Mouse (Mus musculus) myocyte (in vitro differentiated cells): ENCODE data around the gene Lgals2.

Experiments
- MYOD1 ChIP-seq, 3 experiments: IDR thresholded peaks; one replicate each; pipeline ENCODE4 v1.6.1; 2011; ENCODE audit warnings: control low read depth in 2 of 3, low read depth in 2 of 3, mild to moderate bottlenecking in 2 of 3, moderate library complexity in 1 of 3; ENCODE audit not compliant: insufficient read length in 2 of 3, control insufficient read depth in 1 of 3
- MYOG ChIP-seq, 3 experiments: IDR thresholded peaks; one replicate each; pipeline ENCODE4 v1.6.1; 2011; ENCODE audit warnings: control low read depth in 2 of 3, low read depth in 2 of 3, mild to moderate bottlenecking in 2 of 3; ENCODE audit not compliant: insufficient read length in 2 of 3, control insufficient read depth in 1 of 3, insufficient read depth in 1 of 3
- POLR2A ChIP-seq: IDR thresholded peaks from one replicate; pipeline ENCODE4 v1.6.1; 2011; ENCODE audit warnings: low read depth, mild to moderate bottlenecking, control low read depth, moderate library complexity; ENCODE audit not compliant: insufficient read length
- POLR2AphosphoS2 ChIP-seq: IDR thresholded peaks from one replicate; pipeline ENCODE4 v1.6.1; 2011; ENCODE audit warnings: low read depth, control low read depth; ENCODE audit not compliant: insufficient read length

DNA sequence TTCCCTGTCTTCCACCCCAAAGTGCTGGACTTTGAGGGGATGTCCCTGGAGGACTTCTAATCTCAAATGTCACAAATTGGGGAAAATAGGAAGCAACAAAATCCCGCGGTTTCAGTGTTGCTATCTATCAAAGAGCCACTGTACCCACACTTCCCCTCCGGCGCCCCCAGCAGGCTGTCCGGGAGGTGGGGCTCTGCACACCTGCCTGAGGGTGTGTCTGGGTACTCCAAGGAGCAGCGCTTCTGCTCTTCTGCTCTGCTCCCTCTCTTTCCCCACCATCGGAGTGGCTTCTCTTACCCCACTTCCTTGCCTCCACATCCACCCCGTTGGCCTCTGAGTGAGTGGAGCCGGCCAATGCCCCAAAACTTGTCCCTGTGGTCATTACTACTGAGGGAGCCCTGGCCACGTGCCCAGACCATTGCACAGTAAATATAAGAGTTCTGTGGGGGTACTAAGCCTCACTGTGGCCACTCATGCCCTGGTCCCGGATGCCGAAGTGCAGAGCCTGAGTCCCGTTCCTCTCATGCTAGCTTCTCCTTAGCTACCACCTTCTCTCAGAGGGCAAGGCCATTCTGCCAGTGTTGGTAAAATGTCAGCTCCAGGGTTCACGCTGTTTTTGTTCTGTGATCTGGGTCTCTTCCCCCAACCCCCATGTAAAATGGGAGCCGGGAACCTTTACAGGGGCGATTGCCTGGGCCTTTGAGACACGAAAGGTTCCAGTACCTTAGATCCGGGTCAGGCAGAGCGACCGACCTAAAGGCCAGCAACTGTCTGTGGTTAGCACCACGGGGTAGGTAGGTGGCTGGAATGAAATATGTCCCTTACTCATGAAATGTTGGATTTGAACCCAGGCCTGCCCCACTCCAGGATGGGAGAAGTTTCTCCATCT lies 11.5 kb downstream of the Lgals2 start:
- TF ChIP-seq POLR2A (peak; percentile 18), POLR2AphosphoS2 (peak; percentile 13), MYOD1 (IDR thresholded peaks at IDR 0.05; ENCODE audit: control insufficient read depth in 1 of 3, insufficient read length in 2 of 3, low read depth in 2 of 3) (peak in 1 of 3 experiments; percentile 68), MYOG (IDR thresholded peaks at IDR 0.05; ENCODE audit: control insufficient read depth in 1 of 3, insufficient read depth in 1 of 3, insufficient read length in 2 of 3, low read depth in 2 of 3) (peak in 2 of 3 experiments; percentile 42 to 81)
